Mouse (Mus musculus) bone marrow, adult 2 months (tissue): ENCODE results near the gene Camk2b.

ENCODE experiments used
- CTCF ChIP-seq: fragments of 200-500 bp; IDR thresholded peaks from 2 replicates; pipeline ENCODE4 v1.5.1; 2011; ENCODE audit warnings: low read length, control low read depth; ENCODE audit not compliant: control insufficient read depth, insufficient read depth
- POLR2A ChIP-seq: fragments of 200-500 bp; IDR thresholded peaks from 2 replicates; pipeline ENCODE4 v1.6.1; 2011; ENCODE audit warnings: low read depth, mild to moderate bottlenecking, control low read depth, low read length, borderline replicate concordance; ENCODE audit not compliant: control insufficient read depth

DNA sequence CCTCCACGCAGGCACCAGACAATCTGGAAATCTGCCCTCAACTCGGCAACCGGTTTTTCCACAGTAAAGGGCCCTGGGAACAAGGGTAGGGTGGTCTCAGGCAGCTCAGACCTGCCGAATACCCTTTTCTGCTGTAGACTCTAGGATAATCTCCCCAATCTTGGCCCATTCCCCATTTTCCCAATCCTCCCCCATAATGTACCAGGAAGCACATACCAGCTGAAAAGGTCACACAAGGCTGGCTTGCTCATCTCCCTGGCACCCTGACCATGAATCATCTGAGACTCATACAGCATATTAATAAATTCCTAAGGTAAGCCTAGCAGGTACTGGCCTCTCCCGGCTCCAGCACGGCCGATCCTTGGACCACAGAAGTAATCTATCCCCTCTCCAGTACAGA is 28.5 kb downstream of the Camk2b start:
- no peak for TF ChIP-seq CTCF
- no peak for TF ChIP-seq POLR2A
